Mouse (Mus musculus) hindbrain, embryonic 10.5 days (tissue): ENCODE measurements at regions not wholly inside any gene's neighbourhood (a gene's known extent, or its start where the extent isn't known, plus 50 kb on each side); places are given as distances from the start of the nearest gene placed in this dataset.

ENCODE experiments used
- DNase-seq: peaks from one replicate; pipeline ENCODE4 v3.0.0-alpha.2; 2017; ENCODE audit warnings: low spot score
- H3K27ac ChIP-seq: fragments of 300-500 bp; sonication (generic); 2 replicates; pipeline ENCODE4 v1.5.1; 2016; ENCODE audit warnings: mild to moderate bottlenecking, moderate library complexity
- H3K27me3 ChIP-seq: fragments of 300-500 bp; sonication (generic); 2 replicates; pipeline ENCODE4 v1.6.1; 2016; ENCODE audit warnings: mild to moderate bottlenecking; ENCODE audit not compliant: poor library complexity, insufficient read depth, severe bottlenecking
- H3K36me3 ChIP-seq: fragments of 300-500 bp; sonication (generic); 2 replicates; pipeline ENCODE4 v1.6.1; 2016; ENCODE audit warnings: mild to moderate bottlenecking, moderate library complexity
- H3K4me1 ChIP-seq: fragments of 300-500 bp; sonication (generic); replicated peaks from 2 replicates; pipeline ENCODE4 v1.6.1; 2016; ENCODE audit warnings: mild to moderate bottlenecking
- H3K4me3 ChIP-seq: fragments of 300-500 bp; sonication (generic); 2 replicates; pipeline ENCODE4 v1.5.1; 2016; ENCODE audit warnings: mild to moderate bottlenecking, moderate library complexity
- H3K9me3 ChIP-seq: fragments of 300-500 bp; sonication (generic); 2 replicates; pipeline ENCODE4 v1.6.1; 2016; ENCODE audit warnings: mild to moderate bottlenecking, moderate library complexity
- WGBS: fragments of 180-500 bp; shearing (Covaris S2); methylation state at CpG from one replicate; pipeline ENCODE4 v1.1.7; 2016; 5-methylcytosine and 5-hydroxymethylcytosine counted together

- 87% methylated on average over 4 of the region's 4 CpGs for WGBS
- DNase-seq = no peak
- H3K36me3 ChIP-seq = no peaks in the 10 kb centered on the region
- 0 out of 2 replicates have a peak, but pooled peaks cover 6% of the 10 kb centered on the region for H3K4me1 ChIP-seq
- no peaks in the 10 kb centered on the region for H3K27me3 ChIP-seq
- H3K4me3 ChIP-seq = no peak overlapping the region
- no peaks in the 10 kb centered on the region for H3K9me3 ChIP-seq
- no peak overlapping the region for H3K27ac ChIP-seq
These were observed 99.6 kb upstream of the Gm6657 start for GRCm38 (mm10) chr12:78094471-78094870.

- Histone ChIP-seq H3K9me3 (no peaks in the 10 kb centered on the region), H3K36me3 (no peaks in the 10 kb centered on the region), H3K4me1 (no peaks in the 10 kb centered on the region), H3K4me3 (no peak overlapping the region), H3K27me3 (no peaks in the 10 kb centered on the region), H3K27ac (no peak overlapping the region)
- WGBS = 78% methylated on average over 2 of the region's 2 CpGs
- DNase-seq = no peak
These were observed 98.7 kb upstream of the Gm6657 start for GRCm38 (mm10) chr12:78095352-78095751.

GRCm38 (mm10) chr12:78095916-78096315, 98.1 kb upstream of the Gm6657 start:
- no peak for DNase-seq
- H3K9me3 ChIP-seq = no peaks in the 10 kb centered on the region
- WGBS = 91% methylated on average over 2 of the region's 2 CpGs
- H3K27ac ChIP-seq = no peak overlapping the region
- H3K4me1 ChIP-seq = no peaks in the 10 kb centered on the region
- H3K27me3 ChIP-seq = no peaks in the 10 kb centered on the region
- no peaks in the 10 kb centered on the region for H3K36me3 ChIP-seq
- H3K4me3 ChIP-seq = no peak overlapping the region

- WGBS = 73% methylated on average over 1 of the region's 1 CpGs
These were observed 96.9 kb upstream of the Gm6657 start for GRCm38 (mm10) chr12:78097119-78097518.

GRCm38 (mm10) chr12:78097692-78098091, 96.3 kb upstream of the Gm6657 start:
- Histone ChIP-seq H3K4me3 (no peak overlapping the region), H3K4me1 (no peaks in the 10 kb centered on the region), H3K27ac (no peak overlapping the region), H3K27me3 (no peaks in the 10 kb centered on the region), H3K36me3 (no peaks in the 10 kb centered on the region), H3K9me3 (no peaks in the 10 kb centered on the region)
- no peak for DNase-seq
- WGBS = 76% methylated on average over 2 of the region's 2 CpGs

More at GRCm38 (mm10) chr12:78097119-78097518, 96.9 kb upstream of the Gm6657 start:
- H3K4me1 ChIP-seq = no peaks in the 10 kb centered on the region
- no peak for DNase-seq
- H3K27me3 ChIP-seq = no peaks in the 10 kb centered on the region
- H3K27ac ChIP-seq = no peak overlapping the region
- H3K9me3 ChIP-seq = no peaks in the 10 kb centered on the region
- H3K4me3 ChIP-seq = no peak overlapping the region
- no peaks in the 10 kb centered on the region for H3K36me3 ChIP-seq

- Histone ChIP-seq H3K36me3 (no peaks in the 10 kb centered on the region), H3K27ac (no peak overlapping the region), H3K27me3 (no peaks in the 10 kb centered on the region), H3K4me3 (no peak overlapping the region), H3K4me1 (no peaks in the 10 kb centered on the region), H3K9me3 (no peaks in the 10 kb centered on the region)
- WGBS = 88% methylated on average over 9 of the region's 9 CpGs
- DNase-seq = no peak
These were observed 95.3 kb upstream of the Gm6657 start for GRCm38 (mm10) chr12:78098765-78099194.

GRCm38 (mm10) chr12:78099761-78100160, 94.3 kb upstream of the Gm6657 start:
- 59% methylated on average over 4 of the region's 4 CpGs for WGBS
- no peak for DNase-seq
- H3K4me3 ChIP-seq = no peak overlapping the region

GRCm38 (mm10) chr12:78100756-78101155, 93.3 kb upstream of the Gm6657 start:
- Histone ChIP-seq H3K4me1 (no peaks in the 10 kb centered on the region), H3K27ac (no peak overlapping the region), H3K27me3 (no peaks in the 10 kb centered on the region), H3K9me3 (no peaks in the 10 kb centered on the region), H3K4me3 (no peak overlapping the region), H3K36me3 (no peaks in the 10 kb centered on the region)
- no peak for DNase-seq
- 89% methylated on average over 3 of the region's 3 CpGs for WGBS

More at GRCm38 (mm10) chr12:78099761-78100160, 94.3 kb upstream of the Gm6657 start:
- Histone ChIP-seq H3K4me1 (no peaks in the 10 kb centered on the region), H3K27ac (no peak overlapping the region), H3K27me3 (no peaks in the 10 kb centered on the region), H3K9me3 (no peaks in the 10 kb centered on the region), H3K36me3 (no peaks in the 10 kb centered on the region)

GRCm38 (mm10) chr12:78109931-78110330, 84.1 kb upstream of the Gm6657 start:
- Histone ChIP-seq H3K27me3 (no peaks in the 10 kb centered on the region), H3K9me3 (no peaks in the 10 kb centered on the region), H3K36me3 (no peaks in the 10 kb centered on the region), H3K27ac (no peak overlapping the region), H3K4me1 (no peaks in the 10 kb centered on the region), H3K4me3 (no peak overlapping the region)
- WGBS = 93% methylated on average over 1 of the region's 1 CpGs
- DNase-seq = no peak

GRCm38 (mm10) chr12:78118131-78118530, 75.9 kb upstream of the Gm6657 start:
- Histone ChIP-seq H3K27ac (no peak overlapping the region), H3K4me1 (no peaks in the 10 kb centered on the region), H3K27me3 (no peaks in the 10 kb centered on the region), H3K36me3 (no peaks in the 10 kb centered on the region), H3K9me3 (no peaks in the 10 kb centered on the region), H3K4me3 (no peak overlapping the region)
- no peak for DNase-seq
- 80% methylated on average over 1 of the region's 1 CpGs for WGBS

GRCm38 (mm10) chr12:78119246-78119645, 74.8 kb upstream of the Gm6657 start:
- H3K4me1 ChIP-seq = no peaks in the 10 kb centered on the region
- DNase-seq = no peak
- no peaks in the 10 kb centered on the region for H3K27me3 ChIP-seq
- 86% methylated on average over 2 of the region's 2 CpGs for WGBS
- no peaks in the 10 kb centered on the region for H3K36me3 ChIP-seq
- H3K4me3 ChIP-seq = no peak overlapping the region
- no peak overlapping the region for H3K27ac ChIP-seq
- H3K9me3 ChIP-seq = no peaks in the 10 kb centered on the region

- Histone ChIP-seq H3K9me3 (no peaks in the 10 kb centered on the region), H3K4me3 (no peak overlapping the region), H3K27me3 (no peaks in the 10 kb centered on the region), H3K36me3 (no peaks in the 10 kb centered on the region), H3K27ac (no peak overlapping the region), H3K4me1 (no peaks in the 10 kb centered on the region)
- 89% methylated on average over 5 of the region's 5 CpGs for WGBS
- no peak for DNase-seq
These were observed 74.2 kb upstream of the Gm6657 start for GRCm38 (mm10) chr12:78119855-78120254.

- Histone ChIP-seq H3K27ac (no peak overlapping the region), H3K36me3 (no peaks in the 10 kb centered on the region), H3K4me1 (peaks cover 10% of the 10 kb centered on the region; the same call in 1 of the 2 replicates), H3K9me3 (no peaks in the 10 kb centered on the region), H3K27me3 (no peaks in the 10 kb centered on the region), H3K4me3 (no peak overlapping the region)
- WGBS = 90% methylated on average over 5 of the region's 5 CpGs
- no peak for DNase-seq
These were observed 64.8 kb upstream of the Gm6657 start for GRCm38 (mm10) chr12:78129130-78129845.
